Mouse (Mus musculus) frontal cortex, postnatal 36 days (tissue): ENCODE data around the gene Dcpp1.
"Not testable (repeated sequence)": the region's sequence is repeated elsewhere in the genome, so short reads cannot be mapped to it uniquely, and the experiment has no call there.

ENCODE experiments used
- DNase-seq, 2 experiments: peaks; one replicate each; pipeline ENCODE4 v3.0.0; 2022; ENCODE audit warnings: low spot score in 2 of 2

Dcpp1 gene

DNA sequence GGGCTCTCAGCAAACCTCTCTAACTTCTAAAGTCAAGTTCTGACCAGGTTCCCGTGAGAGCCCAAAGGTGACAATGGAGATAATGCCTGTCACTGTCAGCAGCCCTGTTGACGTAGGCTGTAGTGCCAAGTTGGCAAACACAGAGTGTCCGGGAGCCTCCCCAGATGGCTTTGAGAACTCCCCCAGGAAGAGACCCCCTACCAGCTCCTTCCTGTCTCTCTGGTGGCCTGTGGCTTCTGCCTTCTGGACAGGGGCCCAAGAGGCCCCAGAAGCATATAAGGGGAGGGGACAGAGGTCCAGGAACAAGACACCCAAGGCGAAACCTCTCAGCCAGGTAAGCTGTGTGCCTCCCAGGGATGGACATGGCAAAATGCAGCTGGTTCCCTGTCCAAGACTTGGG, at the start of gene Dcpp1, which contains the start of gene Dcpp2:
TSS of gene Dcpp1 (plus strand) at position 301 of the 400 bp plus-strand sequence.
TSS of gene Dcpp2 (plus strand) at position 305 of the 400 bp plus-strand sequence.
- not testable (repeated sequence) for DNase-seq

DNA sequence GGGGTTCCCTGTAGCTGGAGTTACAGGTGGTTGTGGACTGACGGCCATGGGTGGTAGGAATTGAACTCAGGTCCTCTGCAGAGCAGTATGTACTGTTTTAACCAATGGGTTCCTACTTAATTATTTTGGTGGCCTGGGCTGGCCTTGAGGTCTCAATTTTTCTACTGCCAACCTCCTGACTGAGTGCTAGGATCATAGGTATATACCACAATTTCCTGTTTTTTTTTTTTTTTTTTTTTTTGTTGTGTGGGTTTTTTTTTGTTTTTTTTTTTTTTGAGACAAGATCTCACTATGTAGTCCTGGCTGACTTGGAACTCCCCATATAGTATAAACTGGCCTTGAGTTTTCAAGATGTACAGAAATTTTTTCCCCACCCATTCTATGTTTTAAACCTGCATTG, 49.5 kb upstream of the Dcpp1 start:
- no peak for DNase-seq

DNA sequence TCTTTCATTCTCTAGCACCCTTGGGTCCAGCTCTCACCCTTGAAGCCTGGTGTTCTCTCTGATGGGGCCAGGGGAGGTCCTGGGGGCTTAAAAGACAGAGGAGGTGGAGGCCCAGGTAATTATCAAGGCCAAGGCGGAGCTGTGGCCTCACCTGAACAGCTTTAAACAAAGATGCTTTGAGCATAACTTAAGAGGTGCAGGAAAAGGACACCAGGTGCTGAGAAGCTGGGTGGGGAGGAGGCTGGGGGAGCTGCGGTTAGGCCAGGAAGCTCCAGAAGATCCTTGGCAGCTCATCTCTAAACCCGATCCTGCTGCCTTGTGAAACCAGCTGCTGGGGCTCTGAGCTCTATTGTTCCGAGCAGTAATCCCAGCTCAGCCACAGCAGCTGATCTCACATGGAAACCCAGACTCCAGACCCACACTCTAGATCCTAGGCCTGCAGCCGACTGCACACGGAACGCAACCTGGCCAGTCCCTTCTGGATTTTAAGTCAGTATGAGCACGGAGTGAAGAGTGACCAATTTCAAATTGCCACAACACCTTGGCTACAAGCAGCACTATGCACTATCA, 44.6 kb upstream of the Dcpp1 start, which contains the start of gene Prss33:
TSS of gene Prss33 (minus strand) at position 51 of the 570 bp plus-strand sequence.
- no peak for DNase-seq

DNA sequence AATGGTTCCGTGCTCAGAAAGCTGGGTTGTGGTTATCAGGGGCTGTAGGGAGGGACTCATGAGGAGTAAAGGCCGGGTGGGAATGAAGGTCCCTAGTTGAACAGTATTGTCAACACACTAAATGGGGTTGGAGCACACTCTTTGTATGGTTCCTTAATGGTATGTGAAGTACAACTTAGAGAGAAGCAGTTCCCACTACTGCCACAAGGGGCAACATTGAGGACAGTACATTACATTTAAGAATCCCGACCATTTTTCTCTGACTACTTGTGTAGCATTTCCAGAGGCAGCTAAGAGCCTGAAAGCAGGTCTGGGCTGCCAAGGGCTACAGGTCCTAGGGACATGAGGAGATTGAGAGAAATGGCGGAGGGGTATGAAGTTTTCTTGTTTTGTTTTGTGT, 39.5 kb upstream of the Dcpp1 start:
- DNase-seq = peak in 1 of 2 experiments; percentile 67

DNA sequence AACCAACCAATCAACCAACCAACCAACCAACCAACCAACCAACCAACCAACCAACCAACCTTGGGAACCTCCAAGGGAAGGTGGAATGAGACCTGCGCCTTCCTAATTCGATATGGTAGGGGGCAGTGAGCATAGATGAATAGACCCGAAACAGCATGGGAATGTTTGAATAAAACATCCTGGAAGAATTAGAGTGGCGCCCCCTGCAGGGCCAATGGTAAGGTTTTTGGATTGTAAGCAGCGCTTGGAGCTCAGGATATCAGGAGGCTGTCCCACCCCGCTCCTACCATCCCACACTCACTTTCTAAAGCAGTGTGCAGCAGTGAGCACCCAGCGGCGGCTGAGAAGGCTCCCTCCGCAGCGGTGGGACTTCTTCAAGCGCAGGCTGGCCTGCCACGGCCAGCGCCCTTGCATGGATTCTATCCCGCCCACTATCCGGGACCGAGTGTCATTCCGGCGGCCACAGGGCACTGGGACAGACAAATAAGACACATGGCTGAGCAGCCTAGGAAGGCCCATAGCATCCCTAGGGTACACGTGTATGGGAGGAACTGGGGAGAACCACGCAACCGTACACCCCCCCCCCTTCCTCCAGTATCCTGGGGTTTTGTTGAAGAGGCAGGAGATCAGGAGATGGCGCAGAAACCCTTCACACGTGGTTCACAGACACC, 37.4 kb upstream of the Dcpp1 start:
- DNase-seq = no peak

DNA sequence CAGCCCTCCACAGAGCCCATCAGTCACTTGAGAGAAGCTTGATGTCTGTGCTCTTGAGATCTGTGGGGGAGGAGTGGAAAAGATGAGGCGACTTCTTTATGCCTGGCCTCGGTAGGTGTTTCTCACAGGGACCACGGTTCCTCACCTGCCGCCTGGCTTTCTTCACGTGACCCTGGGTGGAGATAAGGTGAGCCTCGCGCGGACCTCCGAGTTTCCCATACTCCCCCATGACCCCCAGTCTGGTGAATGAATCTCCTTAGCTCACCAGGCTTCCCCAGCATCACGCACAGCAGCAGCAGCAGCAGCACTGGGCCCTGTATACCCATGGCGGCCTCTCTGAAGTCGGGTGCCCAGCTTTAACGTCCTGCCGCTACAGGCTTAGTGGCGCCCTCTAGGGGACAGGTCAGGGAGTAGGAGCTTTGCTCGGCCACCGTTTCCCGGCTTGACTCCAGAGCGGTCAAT, 36.8 kb upstream of the Dcpp1 start, which contains the start of the genes Prss32 and Prss41:
TSS of gene Prss32 (plus strand) at position 44 of the 462 bp plus-strand sequence.
TSS of gene Prss41 (minus strand) at position 361 of the 462 bp plus-strand sequence.
- DNase-seq = no peak

DNA sequence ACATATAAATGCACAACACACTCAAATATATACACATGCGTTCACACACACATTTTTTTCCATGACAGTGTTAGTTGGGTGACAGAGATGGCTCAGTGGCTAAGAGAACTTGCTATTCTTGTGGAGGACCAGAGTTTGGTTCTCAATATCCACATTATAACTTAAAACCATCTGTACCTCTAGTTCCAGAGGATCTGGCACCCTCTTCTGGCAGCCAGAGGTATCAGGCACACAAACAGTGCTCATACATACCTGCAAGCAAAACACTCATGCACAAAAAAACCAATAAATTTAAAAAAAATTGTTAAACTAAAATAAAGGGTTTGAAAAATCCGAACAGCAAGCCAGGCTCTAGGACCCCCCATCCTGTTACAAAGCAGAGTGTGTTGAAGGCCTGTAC, 30.6 kb upstream of the Dcpp1 start:
- DNase-seq = no peak

DNA sequence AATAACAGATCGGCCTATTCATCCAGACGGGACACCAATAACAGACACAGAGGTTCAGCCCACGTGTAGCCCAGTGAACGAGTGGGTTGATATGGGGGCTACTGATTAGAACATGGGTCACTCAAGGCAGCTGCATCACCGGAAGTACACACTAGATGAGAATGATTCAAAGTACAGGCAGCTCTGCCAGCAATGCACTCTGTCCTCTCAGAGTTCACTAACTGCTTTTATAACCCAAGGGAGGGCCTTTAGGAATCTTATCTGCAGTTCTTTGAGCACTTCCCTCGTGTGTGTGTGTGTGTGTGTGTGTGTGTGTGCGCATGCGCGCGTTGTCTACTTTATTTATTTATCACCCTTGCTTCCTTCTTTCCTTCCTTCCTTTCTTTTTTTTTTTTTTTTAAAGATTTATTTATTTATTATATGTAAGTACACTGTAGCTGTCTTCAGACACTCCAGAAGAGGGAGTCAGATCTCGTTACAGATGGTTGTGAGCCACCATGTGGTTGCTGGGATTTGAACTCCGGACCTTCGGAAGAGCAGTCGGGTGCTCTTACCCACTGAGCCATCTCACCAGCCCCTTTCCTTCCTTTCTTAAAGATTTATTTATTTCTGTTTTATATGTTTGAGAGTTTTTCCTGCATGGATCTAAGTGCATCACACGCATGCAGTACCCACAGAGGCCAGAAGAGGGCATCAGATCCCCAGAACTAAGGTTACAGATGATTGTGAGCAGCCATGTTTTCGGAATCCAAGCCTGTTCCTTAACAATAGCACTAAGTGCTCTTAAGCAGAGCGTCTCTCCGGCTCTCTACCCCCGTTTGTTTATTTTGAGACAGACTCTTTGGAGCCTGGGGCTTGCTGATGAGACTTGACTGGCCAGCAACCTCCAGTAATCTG, 29.6 kb upstream of the Dcpp1 start:
- DNase-seq = peak; percentile 42 to 63

DNA sequence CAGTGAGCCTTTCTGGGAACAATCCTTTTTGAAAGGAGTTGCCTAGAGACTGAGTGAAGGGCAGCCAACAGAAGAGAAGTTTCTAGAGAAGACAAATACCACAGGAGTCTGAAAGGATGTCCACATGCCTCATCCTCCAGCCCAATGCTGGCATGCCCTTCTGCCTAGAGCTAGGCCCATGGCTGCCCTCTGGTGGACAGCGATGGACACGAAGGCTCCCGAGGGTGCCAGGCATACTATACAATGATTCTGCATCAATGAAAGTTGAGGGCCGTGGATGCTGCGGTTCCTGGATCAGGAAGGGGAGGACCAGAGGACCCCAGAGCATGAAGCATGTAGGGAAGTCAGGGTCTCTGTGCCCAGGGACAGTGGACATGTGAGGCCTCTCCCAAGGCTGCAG, 27.4 kb upstream of the Dcpp1 start:
- DNase-seq = peak in 1 of 2 experiments; percentile 14

DNA sequence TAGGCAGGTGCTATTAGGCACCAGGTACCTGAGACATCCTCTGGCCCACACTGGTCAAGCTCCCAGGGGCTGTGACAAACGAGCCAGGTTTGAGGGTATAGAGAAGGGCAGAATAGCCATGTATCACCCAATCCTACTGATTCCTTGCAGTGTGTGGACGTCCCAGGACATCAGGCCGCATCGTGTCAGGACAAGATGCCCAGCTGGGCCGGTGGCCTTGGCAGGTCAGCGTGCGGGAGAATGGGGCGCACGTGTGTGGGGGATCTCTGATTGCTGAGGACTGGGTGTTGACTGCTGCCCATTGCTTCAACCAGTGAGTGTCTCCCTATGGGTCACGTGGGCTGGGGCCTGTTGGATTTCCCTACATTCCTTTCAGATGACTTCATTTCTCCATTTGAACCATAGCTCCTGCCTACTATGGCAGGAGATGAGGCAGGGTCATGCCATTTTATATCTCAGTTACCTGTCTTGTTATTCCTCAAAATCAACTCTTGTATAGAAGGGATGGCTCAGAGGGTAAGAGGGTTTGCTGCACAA, 26.4 kb upstream of the Dcpp1 start:
- DNase-seq = no peak

DNA sequence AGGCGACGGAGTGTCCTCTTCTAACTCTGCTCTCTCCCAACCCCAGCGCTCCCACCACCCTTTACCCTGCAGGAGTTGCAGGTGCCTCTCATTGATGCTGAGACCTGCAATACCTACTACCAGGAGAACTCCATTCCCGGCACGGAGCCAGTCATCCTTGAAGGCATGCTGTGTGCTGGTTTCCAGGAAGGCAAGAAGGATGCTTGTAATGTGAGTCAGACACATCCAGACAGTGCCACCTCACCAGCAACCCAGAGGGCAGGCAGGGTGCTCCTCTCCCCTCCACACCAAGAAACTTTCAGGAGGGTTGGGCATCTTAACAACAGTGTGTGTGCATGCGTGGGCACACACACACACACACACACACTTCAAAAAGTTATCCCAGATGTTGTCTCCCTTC, 23.5 kb upstream of the Dcpp1 start:
- DNase-seq = no peak

DNA sequence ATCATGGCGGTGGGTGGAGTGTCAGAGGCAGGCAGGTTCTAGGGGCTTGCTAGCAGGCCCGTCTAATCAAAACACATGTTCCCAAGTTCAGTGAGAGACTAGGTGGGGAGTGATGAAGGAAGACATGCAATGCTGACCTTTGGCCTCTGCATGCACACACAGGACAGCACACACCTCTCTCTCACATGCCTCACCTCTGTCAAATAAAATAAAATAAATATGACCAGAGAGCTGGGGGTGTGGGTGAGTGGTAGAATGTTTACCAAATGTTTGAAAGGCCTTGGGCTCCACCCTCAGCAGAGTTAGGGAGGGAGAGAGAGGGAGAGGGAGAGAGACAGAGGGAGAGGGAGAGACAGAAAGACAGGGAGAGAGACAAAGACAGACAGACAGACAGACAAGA, 22.8 kb upstream of the Dcpp1 start:
- no peak for DNase-seq

DNA sequence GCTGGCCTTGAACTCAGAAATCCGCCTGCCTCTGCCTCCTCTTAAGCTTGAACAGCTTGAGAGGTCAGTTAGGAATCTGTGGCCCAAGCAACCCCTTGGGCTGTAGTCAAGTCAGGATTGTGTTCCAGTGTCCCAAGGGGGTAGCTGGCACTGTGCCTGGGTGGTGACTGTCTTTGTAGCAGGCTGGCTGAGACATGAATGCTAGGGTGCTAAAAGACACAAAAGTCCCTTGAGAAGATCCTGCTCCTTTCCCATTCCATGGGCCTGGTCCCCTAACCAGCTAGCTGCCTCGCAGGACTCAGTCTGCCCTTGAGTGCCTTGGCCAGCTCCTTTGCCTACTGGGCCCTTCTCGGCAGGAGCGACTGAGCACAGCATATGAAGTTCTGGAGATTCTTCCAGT, 17.8 kb upstream of the Dcpp1 start:
- DNase-seq = no peak

DNA sequence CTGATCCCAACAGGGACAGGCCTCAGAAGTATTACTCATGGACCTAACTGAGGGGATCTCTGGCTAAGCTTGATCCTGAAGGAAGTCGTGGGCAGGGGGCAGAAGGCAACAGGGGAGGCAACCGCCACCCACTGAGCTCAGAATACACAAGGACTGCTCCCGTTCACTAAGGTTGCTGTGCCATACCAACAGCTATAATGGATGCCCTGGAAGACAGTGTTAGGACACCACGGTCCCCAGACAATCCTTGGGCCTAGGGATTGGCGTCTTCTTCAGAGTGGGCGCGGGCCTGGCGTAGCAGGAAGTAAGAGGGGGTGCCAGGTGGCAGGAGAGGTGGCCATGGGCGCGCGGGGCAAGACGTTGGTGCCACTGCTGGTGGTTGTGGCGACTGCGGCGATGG, 12.9 kb upstream of the Dcpp1 start, which contains the start of gene Prss21:
TSS of gene Prss21 (plus strand) at position 301 of the 400 bp plus-strand sequence.
- no peak for DNase-seq

DNA sequence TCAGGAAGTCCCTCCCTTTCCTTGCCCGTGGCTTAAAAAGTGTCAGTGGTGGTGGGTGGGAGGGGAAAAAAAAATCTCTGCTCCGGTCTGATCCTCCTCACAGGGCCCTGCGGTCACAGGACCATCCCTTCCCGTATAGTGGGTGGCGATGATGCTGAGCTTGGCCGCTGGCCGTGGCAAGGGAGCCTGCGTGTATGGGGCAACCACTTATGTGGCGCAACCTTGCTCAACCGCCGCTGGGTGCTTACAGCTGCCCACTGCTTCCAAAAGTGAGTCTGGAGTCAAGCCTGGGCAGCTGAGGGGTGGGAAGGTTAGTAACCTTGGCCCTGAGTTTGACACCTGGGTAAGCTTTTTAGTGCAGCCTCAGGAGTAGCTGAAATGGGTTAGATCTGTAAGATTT, 12.2 kb upstream of the Dcpp1 start:
- DNase-seq = no peak

DNA sequence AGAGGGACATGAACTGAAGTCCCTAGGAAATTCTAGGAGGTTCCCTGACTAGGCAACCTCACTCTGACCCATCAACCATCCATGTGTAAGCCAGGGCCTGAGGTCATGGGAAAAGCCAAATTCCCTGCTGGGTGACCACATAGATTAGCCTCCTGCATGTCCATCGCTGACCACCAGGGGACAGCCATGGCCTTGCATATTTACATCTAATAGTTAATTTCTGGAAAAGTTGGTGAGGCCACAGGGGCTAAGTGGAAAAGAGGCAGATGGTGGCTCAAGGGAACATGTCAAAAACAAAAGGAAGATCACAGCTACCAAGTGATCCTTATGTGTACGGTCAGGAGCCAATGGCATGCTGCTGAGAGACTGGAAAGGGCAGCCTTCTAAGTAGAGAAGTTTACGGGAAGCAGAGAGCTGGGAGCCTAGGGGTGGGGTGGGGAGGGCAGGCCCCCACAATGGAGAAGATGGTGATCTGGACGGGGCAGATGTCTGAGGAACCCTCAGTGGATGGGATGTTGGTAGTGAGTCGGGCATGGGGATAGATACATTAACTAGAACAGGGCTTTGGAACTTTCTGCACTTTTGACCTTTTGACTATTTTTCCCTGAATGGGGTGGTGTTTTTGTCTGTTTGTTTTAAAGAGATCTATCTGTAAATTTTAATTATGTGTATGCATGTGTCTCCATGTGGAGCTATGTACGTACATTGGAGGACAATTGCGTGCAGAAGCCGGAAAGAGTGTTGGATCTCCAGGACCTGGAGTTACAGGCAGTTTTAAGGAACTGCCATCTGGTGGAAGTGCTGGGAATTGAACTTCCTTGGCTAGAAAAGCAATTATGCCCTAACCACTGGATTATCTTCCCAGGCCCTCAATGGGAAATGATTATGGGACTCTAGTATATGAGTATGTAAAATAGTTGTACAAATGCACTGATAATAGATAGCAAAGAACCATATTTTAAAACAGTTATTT, 6.5 kb upstream of the Dcpp1 start:
- DNase-seq = peak in 1 of 2 experiments; percentile 35

DNA sequence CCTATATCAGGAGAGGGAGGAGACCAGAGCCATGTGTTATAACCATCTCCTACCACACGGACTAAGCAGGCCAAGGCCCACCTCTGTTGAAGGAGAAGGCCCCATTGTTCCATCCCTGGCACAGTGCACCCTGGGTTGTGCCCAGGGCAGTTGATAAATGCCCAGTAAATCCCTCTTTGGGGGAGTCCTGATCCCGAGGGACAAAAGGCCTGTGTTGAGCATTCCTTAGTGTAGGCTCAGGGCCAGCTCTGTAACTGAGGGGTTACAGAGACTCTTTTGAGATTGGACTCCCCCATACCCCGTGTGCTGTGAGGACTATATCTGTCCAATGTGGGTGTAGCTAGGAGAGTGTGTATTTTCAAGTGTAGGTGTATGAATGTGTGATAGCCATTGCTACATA, 3.9 kb upstream of the Dcpp1 start:
- peak in 1 of 2 experiments; percentile 20 for DNase-seq

DNA sequence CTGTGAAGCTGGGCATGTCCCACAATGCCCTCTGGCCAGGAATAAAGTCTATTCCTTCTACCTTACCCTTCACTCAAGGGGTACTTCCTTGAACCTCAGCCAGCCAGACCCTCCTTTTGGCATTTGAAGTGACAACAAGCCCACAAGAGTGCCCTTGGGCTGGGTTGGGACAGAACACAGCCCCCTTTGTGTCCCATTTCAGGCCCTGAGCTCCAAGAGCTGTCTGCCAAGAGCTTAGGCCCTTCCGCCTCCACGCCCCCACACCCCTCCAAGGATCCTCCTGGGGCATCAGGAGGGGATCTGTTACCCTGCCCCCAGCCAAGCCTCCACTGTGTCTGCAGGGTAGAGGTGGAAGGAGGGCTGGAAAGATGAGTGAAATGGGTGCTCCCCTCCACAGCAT, 3.5 kb upstream of the Dcpp1 start:
- DNase-seq = peak in 1 of 2 experiments; percentile 8

DNA sequence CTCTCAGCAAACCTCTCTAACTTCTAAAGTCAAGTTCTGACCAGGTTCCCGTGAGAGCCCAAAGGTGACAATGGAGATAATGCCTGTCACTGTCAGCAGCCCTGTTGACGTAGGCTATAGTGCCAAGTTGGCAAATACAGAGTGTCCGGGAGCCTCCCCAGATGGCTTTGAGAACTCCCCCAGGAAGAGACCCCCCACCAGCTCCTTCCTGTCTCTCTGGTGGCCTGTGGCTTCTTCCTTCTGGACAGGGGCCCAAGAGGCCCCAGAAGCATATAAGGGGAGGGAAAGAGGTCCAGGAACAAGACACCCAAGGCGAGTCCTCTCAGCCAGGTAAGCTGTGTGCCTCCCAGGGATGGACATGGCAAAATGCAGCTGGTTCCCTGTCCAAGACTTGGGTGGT, 36.5 kb downstream of the Dcpp1 start, which contains the start of gene Dcpp3:
TSS of gene Dcpp3 (plus strand) at position 301 of the 400 bp plus-strand sequence.
- not testable (repeated sequence) for DNase-seq

DNA sequence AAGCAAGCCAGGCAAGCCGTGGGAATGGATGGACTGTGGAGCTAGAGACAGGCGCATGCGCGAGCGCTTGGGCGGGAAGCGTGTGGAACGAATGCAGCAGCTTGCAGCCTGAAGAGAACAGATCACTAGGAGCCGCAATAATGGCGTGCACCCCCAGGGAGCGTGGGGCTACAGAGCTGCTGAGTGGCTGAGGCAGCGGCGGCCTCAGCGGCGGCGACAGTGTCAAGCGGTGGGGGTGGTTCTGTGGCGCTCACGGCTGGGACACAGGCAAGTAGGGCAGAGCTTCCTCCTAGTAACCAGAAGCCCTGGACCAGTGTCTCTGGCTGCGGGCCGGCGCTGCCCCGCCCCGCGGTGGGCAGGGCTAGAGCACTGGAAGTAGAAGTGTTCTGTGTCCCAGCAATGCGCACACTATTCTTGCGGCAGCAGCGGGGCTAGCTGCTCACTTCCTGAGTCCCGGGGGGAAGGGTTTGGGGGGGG, 43.9 kb downstream of the Dcpp1 start:
- peak; percentile 89 to 90 for DNase-seq
